Mouse (Mus musculus): ENCODE measurements at regions not wholly inside any gene's neighbourhood (a gene's known extent, or its start where the extent isn't known, plus 50 kb on each side); places are given as distances from the start of the nearest gene placed in this dataset.

- no peak for DNase-seq (ENCODE audit: low read depth, low spot score)
Observed at GRCm38 (mm10) chr8:49017741-49018140, 174.0 kb upstream of the Tenm3 start.

- DNase-seq (ENCODE audit: low read depth, low spot score), result no peak
Observed at GRCm38 (mm10) chr8:49015701-49016100, 171.9 kb upstream of the Tenm3 start.

- no peak for DNase-seq (ENCODE audit: low read depth, low spot score)
Observed at GRCm38 (mm10) chr8:49015200-49015599, 171.4 kb upstream of the Tenm3 start.

DNA sequence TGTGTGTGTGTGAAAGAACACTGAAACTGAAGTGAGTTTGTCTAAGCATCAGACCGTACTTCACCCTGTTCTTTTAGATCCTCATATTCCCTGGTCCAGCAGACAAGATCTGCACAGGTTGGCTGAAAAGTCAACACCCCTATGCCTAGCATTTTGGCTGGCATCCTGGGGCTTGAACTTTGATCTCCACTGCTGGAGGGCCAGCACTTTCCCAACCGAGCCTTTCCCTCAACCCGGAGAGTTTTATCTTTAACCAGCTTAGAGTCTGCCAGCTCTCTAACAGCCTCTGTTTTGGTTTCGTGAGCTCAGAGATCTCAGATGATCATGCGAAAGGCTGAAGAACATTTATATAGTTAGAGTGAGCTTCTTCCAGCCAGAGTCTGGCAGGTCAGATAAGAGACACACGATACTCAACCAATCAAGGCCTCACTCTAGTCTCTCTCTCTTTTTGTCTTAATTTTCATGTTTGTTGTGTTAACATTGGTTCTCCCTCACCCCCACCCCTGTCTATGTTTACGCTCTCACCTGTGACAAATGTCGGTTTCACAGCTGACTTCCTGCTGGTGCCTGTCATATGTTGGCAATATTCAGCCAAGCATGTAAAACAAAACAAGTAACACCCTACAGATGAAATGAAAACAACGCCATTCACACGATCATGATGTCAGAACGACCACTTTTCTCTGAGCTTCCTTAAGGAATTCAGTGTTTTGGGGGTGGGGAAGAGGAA is 162.7 kb upstream of the Tenm3 start:
- no peak for DNase-seq (ENCODE audit: low read depth, low spot score)

GRCm38 (mm10) chr8:48981667-48982066 is 137.9 kb upstream of the Tenm3 start:
- peak; percentile 29 for DNase-seq (ENCODE audit: low read depth, low spot score)

DNA sequence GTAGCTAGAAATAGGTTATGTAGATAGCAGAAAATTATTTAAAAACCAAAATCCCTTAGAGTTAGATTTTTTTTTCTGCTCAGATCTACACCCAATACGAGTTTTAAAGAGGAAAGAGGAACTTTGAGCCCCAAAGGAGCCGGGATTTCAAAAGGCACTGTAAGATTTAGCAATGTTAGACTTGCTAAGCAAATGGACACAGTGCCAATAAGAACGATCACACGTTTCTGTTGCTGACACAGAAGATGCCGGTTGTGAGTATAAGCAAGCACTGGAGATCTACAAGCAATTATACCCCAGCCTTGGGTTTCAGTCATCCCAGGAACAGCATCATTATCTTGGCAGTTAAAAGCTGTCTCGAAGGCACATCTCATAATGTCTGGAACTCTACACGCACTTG is 137.0 kb upstream of the Tenm3 start:
- DNase-seq (ENCODE audit: low read depth, low spot score), result no peak

GRCm38 (mm10) chr8:48970655-48971054 is 126.9 kb upstream of the Tenm3 start:
- no peak for DNase-seq (ENCODE audit: low read depth, low spot score)

GRCm38 (mm10) chr8:48964929-48965328 is 121.2 kb upstream of the Tenm3 start:
- DNase-seq (ENCODE audit: low read depth, low spot score), result no peak

DNA sequence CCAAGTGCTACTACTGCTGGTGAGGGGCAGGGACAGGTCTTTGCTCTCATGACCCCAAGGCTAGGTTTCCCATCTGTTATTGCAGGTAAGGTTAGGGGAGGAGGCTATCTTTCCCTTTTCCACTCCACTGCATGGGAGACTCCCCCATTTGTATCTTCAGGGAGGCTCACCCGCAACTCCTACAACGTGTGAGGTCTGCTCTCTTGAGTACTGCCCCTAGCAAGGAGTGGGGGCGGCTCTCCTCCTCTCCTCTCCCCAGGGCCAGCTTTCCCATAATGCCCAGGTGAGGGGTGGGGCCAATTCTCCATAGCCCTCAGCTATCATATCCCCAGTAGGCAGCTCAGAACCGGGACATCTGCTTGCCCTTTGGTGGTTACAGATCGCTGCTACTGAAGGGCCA is 113.9 kb upstream of the Tenm3 start:
- no peak for DNase-seq (ENCODE audit: low read depth, low spot score)

- DNase-seq (ENCODE audit: low read depth, low spot score), result no peak
Observed at GRCm38 (mm10) chr8:48951412-48951811, 107.7 kb upstream of the Tenm3 start.

- DNase-seq (ENCODE audit: low read depth, low spot score), result no peak
Observed at GRCm38 (mm10) chr8:48944177-48944576, 100.4 kb upstream of the Tenm3 start.

DNA sequence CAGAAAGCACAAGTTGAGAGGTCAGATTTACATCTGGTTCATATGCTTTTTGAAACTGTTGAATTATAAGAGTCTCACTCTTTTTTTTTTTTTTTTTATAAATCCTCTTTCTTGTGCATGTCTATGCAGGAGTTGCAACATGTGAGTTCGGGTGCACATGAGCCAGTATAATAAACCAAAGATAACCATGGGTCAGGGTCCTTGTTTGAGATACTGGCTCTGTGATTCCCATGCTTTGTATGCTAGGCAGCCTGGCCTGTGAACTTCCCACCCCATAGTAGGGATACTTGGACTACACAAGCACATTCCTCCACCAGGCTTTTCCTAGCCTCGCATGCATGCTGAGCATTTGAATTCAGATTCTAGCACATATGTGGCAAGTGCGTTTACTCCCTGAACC is 93.4 kb upstream of the Tenm3 start:
- no peak for DNase-seq (ENCODE audit: low read depth, low spot score)

DNA sequence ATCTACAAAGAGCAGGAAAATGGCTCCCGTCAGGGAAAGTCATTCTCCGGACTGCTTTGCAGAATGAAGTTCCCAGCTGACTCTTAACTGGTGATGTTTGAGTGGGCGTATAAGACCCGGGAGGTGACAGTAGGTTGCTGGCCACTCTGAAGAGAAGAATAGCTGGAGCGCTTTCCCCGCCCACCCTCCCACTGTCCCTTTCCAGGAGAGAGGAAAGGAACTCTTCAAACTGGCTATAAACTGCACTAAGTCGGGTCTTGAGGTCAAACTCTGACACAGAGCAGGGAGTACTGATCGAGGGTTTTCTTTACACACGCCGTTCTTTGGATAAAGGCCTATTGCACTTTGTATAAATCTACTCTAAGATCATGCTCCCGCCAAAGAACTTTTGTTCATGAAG is 83.4 kb upstream of the Tenm3 start:
- DNase-seq (ENCODE audit: low read depth, low spot score), result no peak

DNA sequence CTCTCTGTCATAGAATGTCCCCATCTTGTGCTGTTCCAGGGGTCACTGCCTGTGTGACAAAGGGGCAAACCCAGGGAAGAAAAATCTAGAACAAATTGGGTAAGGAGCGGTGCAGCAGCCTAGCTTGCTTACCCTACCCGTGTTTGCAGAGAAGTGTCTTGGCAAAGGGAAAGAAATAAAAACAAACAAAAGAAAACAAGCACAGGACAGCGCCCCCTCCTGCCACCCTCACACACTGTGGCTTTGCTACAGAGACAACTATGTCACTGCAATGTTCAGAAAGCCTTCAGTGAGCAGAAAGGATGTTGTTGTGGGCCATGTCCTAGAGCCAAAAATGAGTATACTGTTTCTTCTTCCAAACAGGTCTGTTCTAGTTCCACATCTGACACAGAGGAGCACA is 71.5 kb upstream of the Tenm3 start:
- DNase-seq (ENCODE audit: low read depth, low spot score), result no peak

GRCm38 (mm10) chr8:48912842-48913241 is 69.1 kb upstream of the Tenm3 start:
- no peak for DNase-seq (ENCODE audit: low read depth, low spot score)

- DNase-seq (ENCODE audit: low read depth, low spot score), result no peak
Observed at GRCm38 (mm10) chr8:48901668-48902406, 58.1 kb upstream of the Tenm3 start.

- no peak for DNase-seq (ENCODE audit: low read depth, low spot score)
Observed at GRCm38 (mm10) chr8:48896687-48897086, 52.9 kb upstream of the Tenm3 start.

GRCm38 (mm10) chr8:48896251-48896650 is 52.5 kb upstream of the Tenm3 start:
- DNase-seq (ENCODE audit: low read depth, low spot score), result no peak

GRCm38 (mm10) chr8:48895586-48895985 is 51.8 kb upstream of the Tenm3 start:
- peak; percentile 7 for DNase-seq (ENCODE audit: low read depth, low spot score)
